Mouse (Mus musculus): Measurements from ENCODE around the gene Antxr1. TPM values are rescaled to one million over a fixed set of nuclear protein-coding genes. Genes with fewer than 3 reads are reported as not detected.

The Antxr1 gene
- total RNA-seq (2021): 10 to 100 TPM; 10.1 to 11.8 TPM

- DNase-seq (ENCODE audit: extremely low spot score in 1 of 2, low spot score in 1 of 2): peak; percentile 55 to 72
Measured at GRCm38 (mm10) chr6:87335091-87335934, at the start of gene Antxr1. Gene Antxr1 (minus strand): TSS chr6:87335821.

- DNase-seq (ENCODE audit: extremely low spot score in 1 of 2, low spot score in 1 of 2): no peak
Measured at GRCm38 (mm10) chr6:87384761-87385160, 49.1 kb upstream of the Antxr1 start.

- DNase-seq (ENCODE audit: extremely low spot score in 1 of 2, low spot score in 1 of 2): peak in 1 of 2 experiments; percentile 25
Measured at GRCm38 (mm10) chr6:87383926-87384691, 48.5 kb upstream of the Antxr1 start.

- no peak for DNase-seq (ENCODE audit: extremely low spot score in 1 of 2, low spot score in 1 of 2)
Measured at GRCm38 (mm10) chr6:87373057-87373456, 37.4 kb upstream of the Antxr1 start, which contains the start of gene Gkn2. Gene Gkn2 (plus strand): TSS chr6:87373357.

- DNase-seq (ENCODE audit: extremely low spot score in 1 of 2, low spot score in 1 of 2): no peak
Measured at GRCm38 (mm10) chr6:87369223-87369622, 33.6 kb upstream of the Antxr1 start.

GRCm38 (mm10) chr6:87354441-87354840 is 18.8 kb upstream of the Antxr1 start:
- peak in 1 of 2 experiments; percentile 4 for DNase-seq (ENCODE audit: extremely low spot score in 1 of 2, low spot score in 1 of 2)

- no peak for DNase-seq (ENCODE audit: extremely low spot score in 1 of 2, low spot score in 1 of 2)
Measured at GRCm38 (mm10) chr6:87350829-87351228, 15.2 kb upstream of the Antxr1 start, which contains the start of gene Gkn1. Gene Gkn1 (minus strand): TSS chr6:87350942.

GRCm38 (mm10) chr6:87335935-87336295 is 294 bp upstream of the Antxr1 start:
- no peak for DNase-seq (ENCODE audit: extremely low spot score in 1 of 2, low spot score in 1 of 2)

- no peak for DNase-seq (ENCODE audit: extremely low spot score in 1 of 2, low spot score in 1 of 2)
Measured at GRCm38 (mm10) chr6:87334361-87335090, 1.1 kb downstream of the Antxr1 start.

GRCm38 (mm10) chr6:87332380-87332779 is 3.2 kb downstream of the Antxr1 start:
- no peak for DNase-seq (ENCODE audit: extremely low spot score in 1 of 2, low spot score in 1 of 2)

GRCm38 (mm10) chr6:87328265-87329173 is 7.1 kb downstream of the Antxr1 start:
- no peak for DNase-seq (ENCODE audit: extremely low spot score in 1 of 2, low spot score in 1 of 2)

- no peak for DNase-seq (ENCODE audit: extremely low spot score in 1 of 2, low spot score in 1 of 2)
Measured at GRCm38 (mm10) chr6:87326932-87327331, 8.7 kb downstream of the Antxr1 start.

GRCm38 (mm10) chr6:87323381-87323780 is 12.2 kb downstream of the Antxr1 start:
- DNase-seq (ENCODE audit: extremely low spot score in 1 of 2, low spot score in 1 of 2): peak in 1 of 2 experiments; percentile 51

- DNase-seq (ENCODE audit: extremely low spot score in 1 of 2, low spot score in 1 of 2): no peak
Measured at GRCm38 (mm10) chr6:87318651-87319050, 17.0 kb downstream of the Antxr1 start.

GRCm38 (mm10) chr6:87316966-87317365 is 18.7 kb downstream of the Antxr1 start:
- no peak for DNase-seq (ENCODE audit: extremely low spot score in 1 of 2, low spot score in 1 of 2)

GRCm38 (mm10) chr6:87312761-87313160 is 22.9 kb downstream of the Antxr1 start:
- no peak for DNase-seq (ENCODE audit: extremely low spot score in 1 of 2, low spot score in 1 of 2)

- no peak for DNase-seq (ENCODE audit: extremely low spot score in 1 of 2, low spot score in 1 of 2)
Measured at GRCm38 (mm10) chr6:87304486-87304885, 31.1 kb downstream of the Antxr1 start.

GRCm38 (mm10) chr6:87302746-87303145 is 32.9 kb downstream of the Antxr1 start:
- DNase-seq (ENCODE audit: extremely low spot score in 1 of 2, low spot score in 1 of 2): no peak

- DNase-seq (ENCODE audit: extremely low spot score in 1 of 2, low spot score in 1 of 2): no peak
Measured at GRCm38 (mm10) chr6:87301991-87302390, 33.6 kb downstream of the Antxr1 start.

- DNase-seq (ENCODE audit: extremely low spot score in 1 of 2, low spot score in 1 of 2): no peak
Measured at GRCm38 (mm10) chr6:87294904-87295303, 40.7 kb downstream of the Antxr1 start.
